Mouse (Mus musculus): ENCODE measurements around the gene Phf21a. TPM values are rescaled to one million over a fixed set of nuclear protein-coding genes. Genes with fewer than 3 reads are reported as not detected.
A peak's percentile ranks its signal among the peaks of the same experiment; 100 is the strongest.

Gene Phf21a
- polyA plus RNA-seq, 1 experiment from 2014 or later = 37.2 TPM

- peak; percentile 89 for ATAC-seq (ENCODE audit: low FRiP score, low read depth)
- Histone ChIP-seq H3K27ac (replicated peaks) (peak overlapping the region; percentile 92), H3K36me3 (no peaks in the 10 kb centered on the region), H3K9ac (peak overlapping the region; percentile 82), H3K27me3 (peaks cover 11% of the 10 kb centered on the region; the same call in 1 of the 2 replicates), H3K4me2 (peak overlapping the region; percentile 87), H3K4me3 (peak overlapping the region; percentile 78), H3K4me1 (replicated peaks) (peaks cover 25% of the 10 kb centered on the region), H3K9me3 (no peaks in the 10 kb centered on the region)
- under 1% methylated on average over 54 of the region's 63 CpGs for WGBS
Observed at GRCm38 (mm10) chr2:92059481-92060220, 33.3 kb upstream of the Phf21a start.

- no peak for ATAC-seq (ENCODE audit: low FRiP score, low read depth)
- H3K4me3 ChIP-seq = peak overlapping the region; percentile 78
- WGBS = 11% methylated on average over 6 of the region's 6 CpGs
- H3K9me3 ChIP-seq = no peaks in the 10 kb centered on the region
- peak overlapping the region; percentile 82 for H3K9ac ChIP-seq
- H3K27me3 ChIP-seq = peaks cover 11% of the 10 kb centered on the region; the same call in 1 of the 2 replicates
- H3K36me3 ChIP-seq = no peaks in the 10 kb centered on the region
- H3K4me1 ChIP-seq (replicated peaks) = peaks cover 25% of the 10 kb centered on the region
- H3K4me2 ChIP-seq = peak overlapping the region; percentile 87
- peak overlapping the region; percentile 92 for H3K27ac ChIP-seq (replicated peaks)
Observed at GRCm38 (mm10) chr2:92060291-92060690, 32.6 kb upstream of the Phf21a start.

DNA sequence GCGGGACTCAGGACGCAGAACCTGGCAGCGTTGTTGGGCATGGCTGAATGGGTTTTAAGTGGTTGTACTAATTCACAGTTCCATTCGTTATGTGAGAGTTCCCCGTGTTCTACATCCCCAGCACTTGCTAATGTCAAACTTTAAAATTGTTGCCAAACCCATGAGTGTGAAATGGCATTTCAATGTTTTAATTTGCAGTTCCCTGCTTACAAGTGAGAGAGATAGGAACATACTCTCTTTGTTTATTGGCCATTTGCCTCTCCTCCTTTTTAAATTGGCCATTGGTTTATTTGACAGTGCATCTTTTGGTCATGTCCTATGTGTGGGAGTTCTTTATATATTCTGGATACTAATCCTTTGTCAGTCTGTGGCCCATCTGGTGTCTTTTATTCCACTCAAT is 31.6 kb upstream of the Phf21a start:
- peaks cover 16% of the 10 kb centered on the region for H3K4me1 ChIP-seq (replicated peaks)
- no peak for ATAC-seq (ENCODE audit: low FRiP score, low read depth)
- no peak overlapping the region for H3K4me3 ChIP-seq
- no peaks in the 10 kb centered on the region for H3K36me3 ChIP-seq
- WGBS = 73% methylated on average over 5 of the region's 5 CpGs
- H3K27ac ChIP-seq (replicated peaks) = no peak overlapping the region
- peaks cover 11% of the 10 kb centered on the region; the same call in 1 of the 2 replicates for H3K27me3 ChIP-seq
- H3K4me2 ChIP-seq = no peak overlapping the region
- no peaks in the 10 kb centered on the region for H3K9me3 ChIP-seq
- H3K9ac ChIP-seq = no peak overlapping the region

DNA sequence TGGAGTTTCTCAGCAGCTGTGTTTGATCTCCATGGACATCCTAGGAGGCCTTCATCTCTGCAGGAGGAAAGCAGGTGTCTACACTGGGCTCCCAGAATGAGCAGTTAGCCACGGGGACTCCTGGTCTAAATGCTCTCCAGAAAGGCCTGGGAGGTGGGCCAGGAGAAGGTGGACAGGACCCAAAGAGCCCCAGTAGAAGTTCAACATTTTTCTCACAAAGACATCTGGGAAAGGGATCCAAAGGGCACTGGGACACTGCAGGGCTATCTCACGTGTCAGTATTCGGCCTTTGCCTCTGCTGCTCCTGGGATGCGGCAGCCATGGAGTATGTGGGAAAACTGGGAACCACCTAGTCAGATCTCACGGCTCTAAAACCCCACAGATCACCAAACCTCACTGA is 29.8 kb upstream of the Phf21a start:
- H3K4me3 ChIP-seq = no peak overlapping the region

GRCm38 (mm10) chr2:92065269-92065888 is 27.5 kb upstream of the Phf21a start:
- H3K4me1 ChIP-seq (replicated peaks) = peaks cover 1% of the 10 kb centered on the region; the same call in 1 of the 2 replicates
- H3K9ac ChIP-seq = no peak overlapping the region
- 85% methylated on average over 8 of the region's 8 CpGs for WGBS
- H3K27ac ChIP-seq (replicated peaks) = no peak overlapping the region
- ATAC-seq (ENCODE audit: low FRiP score, low read depth) = no peak
- H3K4me3 ChIP-seq = no peak overlapping the region
- no peak overlapping the region for H3K4me2 ChIP-seq
- no peaks in the 10 kb centered on the region for H3K9me3 ChIP-seq
- H3K27me3 ChIP-seq = 0 out of 2 replicates have a peak, but pooled peaks cover 3% of the 10 kb centered on the region
- H3K36me3 ChIP-seq = no peaks in the 10 kb centered on the region

More for the DNA sequence above, 29.8 kb upstream of the Phf21a start:
- Histone ChIP-seq H3K27me3 (0 out of 2 replicates have a peak, but pooled peaks cover 3% of the 10 kb centered on the region), H3K27ac (replicated peaks) (no peak overlapping the region), H3K4me1 (replicated peaks) (peaks cover 13% of the 10 kb centered on the region), H3K36me3 (no peaks in the 10 kb centered on the region), H3K4me2 (no peak overlapping the region), H3K9ac (no peak overlapping the region), H3K9me3 (no peaks in the 10 kb centered on the region)
- 70% methylated on average over 5 of the region's 5 CpGs for WGBS
- ATAC-seq (ENCODE audit: low FRiP score, low read depth) = no peak

GRCm38 (mm10) chr2:92065938-92066337 is 27.0 kb upstream of the Phf21a start:
- Histone ChIP-seq H3K9me3 (no peaks in the 10 kb centered on the region), H3K36me3 (no peaks in the 10 kb centered on the region), H3K4me1 (replicated peaks) (no peaks in the 10 kb centered on the region), H3K27me3 (0 out of 2 replicates have a peak, but pooled peaks cover 3% of the 10 kb centered on the region), H3K9ac (no peak overlapping the region), H3K27ac (replicated peaks) (no peak overlapping the region), H3K4me3 (no peak overlapping the region), H3K4me2 (no peak overlapping the region)
- no peak for ATAC-seq (ENCODE audit: low FRiP score, low read depth)
- WGBS = 66% methylated on average over 6 of the region's 6 CpGs

- H3K36me3 ChIP-seq = no peaks in the 10 kb centered on the region
- no peak overlapping the region for H3K4me3 ChIP-seq
- H3K9ac ChIP-seq = no peak overlapping the region
- H3K9me3 ChIP-seq = no peaks in the 10 kb centered on the region
- ATAC-seq (ENCODE audit: low FRiP score, low read depth) = no peak
- no peak overlapping the region for H3K4me2 ChIP-seq
- WGBS = 88% methylated on average over 1 of the region's 1 CpGs
- H3K27me3 ChIP-seq = 0 out of 2 replicates have a peak, but pooled peaks cover 2% of the 10 kb centered on the region
- no peaks in the 10 kb centered on the region for H3K4me1 ChIP-seq (replicated peaks)
- H3K27ac ChIP-seq (replicated peaks) = no peak overlapping the region
Observed at GRCm38 (mm10) chr2:92066899-92067298, 26.0 kb upstream of the Phf21a start.

- Histone ChIP-seq H3K27me3 (no peaks in the 10 kb centered on the region), H3K9me3 (no peaks in the 10 kb centered on the region), H3K36me3 (no peaks in the 10 kb centered on the region), H3K27ac (replicated peaks) (no peak overlapping the region), H3K4me3 (no peak overlapping the region), H3K9ac (no peak overlapping the region), H3K4me2 (no peak overlapping the region), H3K4me1 (replicated peaks) (no peaks in the 10 kb centered on the region)
- WGBS = 78% methylated on average over 3 of the region's 3 CpGs
- ATAC-seq (ENCODE audit: low FRiP score, low read depth) = no peak
Observed at GRCm38 (mm10) chr2:92067600-92067999, 25.3 kb upstream of the Phf21a start.

DNA sequence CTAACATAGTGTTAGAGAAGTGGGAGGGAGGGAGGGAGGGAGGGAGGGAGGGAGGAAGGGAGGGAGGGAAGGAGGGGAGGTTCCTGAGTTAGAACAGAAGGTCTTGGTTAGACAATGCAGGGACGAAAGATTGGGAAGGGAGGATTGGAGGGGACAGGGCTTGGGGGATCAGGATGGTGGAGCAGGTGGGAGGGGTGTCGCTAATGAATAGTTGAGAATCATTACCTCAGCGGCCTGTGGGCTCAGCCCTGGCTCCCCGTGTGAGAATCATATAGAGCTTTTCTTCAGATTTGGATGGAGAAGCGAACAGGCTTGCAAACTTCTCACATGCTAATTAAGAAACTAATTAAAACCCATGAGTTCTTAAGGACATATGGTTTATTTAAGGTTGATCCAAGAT is 23.3 kb upstream of the Phf21a start:
- no peak overlapping the region for H3K4me2 ChIP-seq
- H3K4me1 ChIP-seq (replicated peaks) = no peaks in the 10 kb centered on the region
- H3K27me3 ChIP-seq = no peaks in the 10 kb centered on the region
- no peak overlapping the region for H3K27ac ChIP-seq (replicated peaks)
- 66% methylated on average over 5 of the region's 5 CpGs for WGBS
- no peak overlapping the region for H3K4me3 ChIP-seq
- no peaks in the 10 kb centered on the region for H3K9me3 ChIP-seq
- H3K36me3 ChIP-seq = no peaks in the 10 kb centered on the region
- H3K9ac ChIP-seq = no peak overlapping the region
- ATAC-seq (ENCODE audit: low FRiP score, low read depth) = no peak

GRCm38 (mm10) chr2:92071143-92071542 is 21.8 kb upstream of the Phf21a start:
- 84% methylated on average over 4 of the region's 4 CpGs for WGBS
- Histone ChIP-seq H3K9me3 (no peaks in the 10 kb centered on the region), H3K27ac (replicated peaks) (no peak overlapping the region), H3K4me3 (no peak overlapping the region), H3K4me2 (no peak overlapping the region), H3K9ac (no peak overlapping the region), H3K27me3 (no peaks in the 10 kb centered on the region), H3K36me3 (no peaks in the 10 kb centered on the region), H3K4me1 (replicated peaks) (no peaks in the 10 kb centered on the region)
- no peak for ATAC-seq (ENCODE audit: low FRiP score, low read depth)

GRCm38 (mm10) chr2:92076086-92076692 is 16.7 kb upstream of the Phf21a start:
- Histone ChIP-seq H3K27ac (replicated peaks) (no peak overlapping the region), H3K27me3 (no peaks in the 10 kb centered on the region), H3K4me3 (no peak overlapping the region), H3K4me2 (no peak overlapping the region), H3K4me1 (replicated peaks) (no peaks in the 10 kb centered on the region), H3K36me3 (no peaks in the 10 kb centered on the region), H3K9me3 (no peaks in the 10 kb centered on the region), H3K9ac (no peak overlapping the region)
- WGBS = 75% methylated on average over 13 of the region's 13 CpGs
- ATAC-seq (ENCODE audit: low FRiP score, low read depth) = no peak

GRCm38 (mm10) chr2:92082196-92082595 is 10.7 kb upstream of the Phf21a start:
- Histone ChIP-seq H3K27ac (replicated peaks) (no peak overlapping the region), H3K4me1 (replicated peaks) (no peaks in the 10 kb centered on the region), H3K4me3 (no peak overlapping the region), H3K36me3 (no peaks in the 10 kb centered on the region), H3K27me3 (no peaks in the 10 kb centered on the region), H3K4me2 (no peak overlapping the region), H3K9me3 (no peaks in the 10 kb centered on the region), H3K9ac (no peak overlapping the region)
- ATAC-seq (ENCODE audit: low FRiP score, low read depth) = no peak
- whole genome bisulfite sequencing = 84% methylated on average over 4 of the region's 4 CpGs

Data from hindbrain, embryonic 15.5 days (tissue).